10 mouse cellular contexts compared by ENCODE assay signal in genomic region chr7:92967381-92968127, GRCm38 (mm10).
DNase-seq lines count a peak whose midpoint lies in the region; ATAC-seq lines count a peak whose summit lies in the region.
"Had no signal": no experiment of that assay in that cellular context is flagged by ENCODE, and none has a peak within 500 bp of the region (broad histone marks: within the 10 kb centered on the region; RNA-seq: fewer than 3 reads in every experiment).

No protein-coding gene starts in this region.

- no peaks in the 10 kb centered on the region for H3K27me3 ChIP-seq in hindbrain, embryonic 11.5 days (ENCODE audit: control insufficient read depth, insufficient read depth, low read length)
- H3K27me3 ChIP-seq in neural tube, embryonic 14.5 days (ENCODE audit: control insufficient read depth, insufficient read depth, low read length), result no peaks in the 10 kb centered on the region
- H3K27me3 ChIP-seq: embryonic facial prominence, embryonic 15.5 days; liver, embryonic 15.5 days had no signal

- H3K27ac ChIP-seq in hindbrain, embryonic 11.5 days (ENCODE audit: low read depth, low read length), result no peak overlapping the region
- H3K27ac ChIP-seq in neural tube, embryonic 14.5 days (ENCODE audit: low read depth, low read length), result no peak overlapping the region
- H3K27ac ChIP-seq: embryonic facial prominence, embryonic 15.5 days; liver, embryonic 15.5 days had no signal

- no peaks in the 10 kb centered on the region for H3K4me1 ChIP-seq in hindbrain, embryonic 11.5 days (replicated peaks; ENCODE audit: control insufficient read depth, insufficient read depth, low read length)
- H3K4me1 ChIP-seq in neural tube, embryonic 14.5 days (ENCODE audit: control insufficient read depth, insufficient read depth, low read length), result no peaks in the 10 kb centered on the region
- H3K4me1 ChIP-seq: embryonic facial prominence, embryonic 15.5 days; liver, embryonic 15.5 days had no signal

- no peak overlapping the region for H3K4me2 ChIP-seq in hindbrain, embryonic 11.5 days (replicated peaks; ENCODE audit: low read depth, low read length)
- H3K4me2 ChIP-seq in neural tube, embryonic 14.5 days (ENCODE audit: low read depth, low read length), result no peak overlapping the region
- H3K4me2 ChIP-seq: embryonic facial prominence, embryonic 15.5 days; liver, embryonic 15.5 days had no signal

- 73% methylated on average over 10 of the region's 10 CpGs for WGBS in hindbrain, embryonic 11.5 days
- WGBS in neural tube, embryonic 14.5 days, result 66% methylated on average over 10 of the region's 10 CpGs

- DNase-seq in ES-CJ7 (ENCODE audit: low read depth, low spot score), result peak; percentile 53
- peak; percentile 53 for DNase-seq in adrenal gland, adult 2 months
- DNase-seq in embryo, embryonic 9.5 days (ENCODE audit: extremely low spot score), result peak; percentile 55
- peak; percentile 53 for DNase-seq in hindbrain, embryonic 11.5 days (ENCODE audit: low spot score)
- peak; percentile 51 to 65 for DNase-seq in left cerebral cortex, postnatal 25 days (ENCODE audit: low spot score in 2 of 2)
- DNase-seq in thymus, adult 18-20 months, result no peak
- no peak for DNase-seq in ovary, postnatal 14 days (ENCODE audit: low spot score)

- H3K9me3 ChIP-seq in hindbrain, embryonic 11.5 days (ENCODE audit: control insufficient read depth, low read length), result no peaks in the 10 kb centered on the region
- H3K9me3 ChIP-seq in neural tube, embryonic 14.5 days (ENCODE audit: control insufficient read depth, low read length), result no peaks in the 10 kb centered on the region
- H3K9me3 ChIP-seq: embryonic facial prominence, embryonic 15.5 days; liver, embryonic 15.5 days had no signal

- no peaks in the 10 kb centered on the region for H3K36me3 ChIP-seq in hindbrain, embryonic 11.5 days (ENCODE audit: control insufficient read depth, insufficient read depth, low read length)
- H3K36me3 ChIP-seq in neural tube, embryonic 14.5 days (ENCODE audit: control insufficient read depth, insufficient read depth, low read length), result no peaks in the 10 kb centered on the region
- H3K36me3 ChIP-seq: embryonic facial prominence, embryonic 15.5 days; liver, embryonic 15.5 days had no signal

- no peak overlapping the region for H3K4me3 ChIP-seq in hindbrain, embryonic 11.5 days (ENCODE audit: low read depth, low read length)
- no peak overlapping the region for H3K4me3 ChIP-seq in neural tube, embryonic 14.5 days (ENCODE audit: low read depth, low read length)
- H3K4me3 ChIP-seq: embryonic facial prominence, embryonic 15.5 days; liver, embryonic 15.5 days had no signal

- no peak overlapping the region for H3K9ac ChIP-seq in hindbrain, embryonic 11.5 days (ENCODE audit: low read depth, low read length)
- H3K9ac ChIP-seq in neural tube, embryonic 14.5 days (replicated peaks; ENCODE audit: low read depth, low read length), result no peak overlapping the region
- H3K9ac ChIP-seq: embryonic facial prominence, embryonic 15.5 days; liver, embryonic 15.5 days had no signal

- intact Hi-C loops in left cerebral cortex, postnatal 25 days (cut with DNase I), result loop anchor here (5.0 kb wide), 1 partner anchor 130 kb away; no protein-coding TSS in a partner anchor

- peak; percentile 89 for ATAC-seq in hindbrain, embryonic 11.5 days (ENCODE audit: low FRiP score)
- peak; percentile 89 for ATAC-seq in neural tube, embryonic 14.5 days (ENCODE audit: low read depth)

Comparison
In these comparisons a context has a peak if more than half of its experiments do, and no peak if none do; other contexts are left out.
1. DNase-seq: peak in ES-CJ7 (single experiment), adrenal gland, adult 2 months (single experiment), embryo, embryonic 9.5 days (single experiment), hindbrain, embryonic 11.5 days (single experiment) and left cerebral cortex, postnatal 25 days (2 of 2); none in thymus, adult 18-20 months (0 of 2) and ovary, postnatal 14 days (single experiment).